Mouse (Mus musculus) G1E (cell line): Measurements from ENCODE around the gene Tspo2. TPM values are rescaled to one million over a fixed set of nuclear protein-coding genes. Genes with fewer than 3 reads are reported as not detected.

ENCODE experiments used
- ATAC-seq: 2 replicates; pipeline ENCODE4 v1.8.0; 2016; ENCODE audit warnings: mild to moderate bottlenecking; ENCODE audit not compliant: insufficient number of reproducible peaks, poor library complexity, low FRiP score, severe bottlenecking; ENCODE audit errors: extremely low read depth
- DNase-seq: peaks from one replicate; pipeline ENCODE4 v3.0.0; 2012; ENCODE audit warnings: low spot score
- H3K27me3 ChIP-seq: 2 replicates; pipeline ENCODE4 v1.6.1; 2012; ENCODE audit warnings: mild to moderate bottlenecking, low read length, inconsistent platforms; ENCODE audit not compliant: insufficient read depth
- H3K36me3 ChIP-seq: replicated peaks from 2 replicates; pipeline ENCODE3; 2012; ENCODE audit warnings: mild to moderate bottlenecking, inconsistent platforms
- H3K4me1 ChIP-seq: 2 replicates; pipeline ENCODE4 v1.6.1; 2012; ENCODE audit warnings: low read depth, low read length, inconsistent platforms, mixed read lengths; ENCODE audit not compliant: insufficient read depth
- H3K4me3 ChIP-seq: 2 replicates; pipeline ENCODE4 v1.5.1; 2012; ENCODE audit warnings: low read depth, mild to moderate bottlenecking, inconsistent platforms, low read length, moderate library complexity, mixed read lengths
- H3K9me3 ChIP-seq: replicated peaks from 2 replicates; pipeline ENCODE4 v1.6.1; 2012; ENCODE audit warnings: inconsistent platforms
- CTCF ChIP-seq: IDR thresholded peaks from 2 replicates; pipeline ENCODE4 v1.5.1; 2012; ENCODE audit warnings: low read depth, low read length, inconsistent platforms, mixed read lengths
- GATA1 ChIP-seq: IDR thresholded peaks from 2 replicates; pipeline ENCODE4 v1.6.1; 2012; ENCODE audit warnings: borderline replicate concordance, low read length, inconsistent platforms, mixed read lengths
- GATA2 ChIP-seq: IDR thresholded peaks from 2 replicates; pipeline ENCODE4 v1.6.1; 2012; ENCODE audit warnings: low read depth, low read length, inconsistent platforms, borderline replicate concordance
- POLR2AphosphoS5 ChIP-seq: IDR thresholded peaks from 2 replicates; pipeline ENCODE4 v1.6.1; 2012; ENCODE audit warnings: low read depth, low read length, inconsistent platforms; ENCODE audit not compliant: insufficient replicate concordance
- TAL1 ChIP-seq: conservative IDR thresholded peaks from 2 replicates; pipeline ENCODE4 v1.6.1; 2012; ENCODE audit warnings: low read depth, low read length, inconsistent platforms, mixed read lengths
- polyA plus RNA-seq: library from polyadenylated mRNA; stranded (reverse); fragments of >175 nt; gene quantifications from 2 replicates; pipeline ENCODE4 v1.2.3, GENCODE M21; 2012
- total RNA-seq, 2 experiments: library from RNA; stranded (forward) in 1 of 2; stranded (reverse) in 1 of 2; fragments of 200-1000 nt in 1 of 2; fragments of >200 nt in 1 of 2; fragmentation: Nextera tagmentation in 1 of 2; gene quantifications; 2 replicates each; pipeline ENCODE4 v1.2.3; 2014 to 2017

Tspo2 gene
- total RNA-seq (2014; fragmentation: Nextera tagmentation) (84.5 and 99.5 TPM in 2 replicates), total RNA-seq (2017) (57.0 and 61.3 TPM in 2 replicates), polyA plus RNA-seq (23.0 and 47.5 TPM in 2 replicates)

DNA sequence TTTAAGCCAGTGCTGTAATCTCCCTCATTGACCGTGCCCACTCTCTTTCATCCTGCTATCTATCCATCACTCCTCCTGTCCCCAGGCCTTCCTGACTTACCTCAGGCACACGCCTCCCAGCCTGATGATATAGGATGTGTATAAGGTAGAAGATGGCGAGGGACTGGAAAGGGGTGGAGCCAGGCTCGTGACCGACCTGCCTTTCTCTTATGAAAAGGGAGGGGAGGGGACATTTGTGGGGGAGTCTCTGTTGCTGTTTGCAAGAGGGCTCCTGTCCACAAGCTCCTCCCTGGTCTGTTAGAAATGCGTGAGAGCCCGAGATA is at the start of gene Tspo2:
TSS of gene Tspo2 (minus strand) at position 170 of the 323 bp plus-strand sequence.
- Histone ChIP-seq H3K27me3 (no peaks in the 10 kb centered on the region), H3K9me3 (no peaks in the 10 kb centered on the region), H3K4me3 (peak within 1 kb of the TSS; percentile 76), H3K36me3 (peaks cover 41% of the 10 kb centered on the region), H3K4me1 (peaks cover 92% of the 10 kb centered on the region)
- DNase-seq (peak; percentile 84), ATAC-seq (peak; percentile 70)
- TF ChIP-seq POLR2AphosphoS5 (0 out of 2 replicates have a peak, but pooled peaks have one; percentile 1), GATA2 (no peak)

DNA sequence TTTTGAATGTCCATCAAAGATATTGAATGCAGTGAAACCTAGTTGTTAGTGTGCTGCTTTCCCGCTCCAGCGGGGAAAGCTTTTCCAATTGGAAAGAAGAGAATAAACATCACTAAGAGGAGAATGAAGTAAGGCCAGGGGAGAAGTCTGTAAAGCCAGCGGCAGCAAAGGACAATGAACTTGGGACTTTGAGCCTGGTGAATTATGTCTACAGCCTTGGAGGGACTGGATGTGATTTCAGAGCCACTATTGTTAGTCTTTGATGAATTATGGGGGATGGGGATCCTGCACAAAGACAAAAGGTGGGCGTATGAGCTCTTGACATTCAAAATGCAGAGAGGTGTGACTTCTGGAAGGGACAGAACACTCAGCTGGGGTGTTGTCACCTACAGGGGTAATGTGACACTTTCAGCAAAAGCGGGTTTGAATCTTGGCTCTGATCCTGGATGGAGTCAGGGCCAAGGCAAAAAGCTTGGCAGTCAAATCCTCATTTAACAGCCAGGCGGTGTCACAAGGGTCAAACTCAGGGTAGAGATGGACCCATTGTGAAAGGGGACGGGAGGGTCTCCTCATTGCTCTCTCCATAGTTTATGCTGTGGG is 49.6 kb upstream of the Tspo2 start:
- no peaks in the 10 kb centered on the region for H3K27me3 ChIP-seq
- H3K9me3 ChIP-seq = no peaks in the 10 kb centered on the region
- no peak overlapping the region for H3K4me3 ChIP-seq
- DNase-seq (no peak), ATAC-seq (no peak)
- H3K4me1 ChIP-seq = no peaks in the 10 kb centered on the region
- TF ChIP-seq POLR2AphosphoS5 (no peak), CTCF (no peak), GATA1 (no peak), TAL1 (no peak), GATA2 (no peak)
- no peaks in the 10 kb centered on the region for H3K36me3 ChIP-seq

DNA sequence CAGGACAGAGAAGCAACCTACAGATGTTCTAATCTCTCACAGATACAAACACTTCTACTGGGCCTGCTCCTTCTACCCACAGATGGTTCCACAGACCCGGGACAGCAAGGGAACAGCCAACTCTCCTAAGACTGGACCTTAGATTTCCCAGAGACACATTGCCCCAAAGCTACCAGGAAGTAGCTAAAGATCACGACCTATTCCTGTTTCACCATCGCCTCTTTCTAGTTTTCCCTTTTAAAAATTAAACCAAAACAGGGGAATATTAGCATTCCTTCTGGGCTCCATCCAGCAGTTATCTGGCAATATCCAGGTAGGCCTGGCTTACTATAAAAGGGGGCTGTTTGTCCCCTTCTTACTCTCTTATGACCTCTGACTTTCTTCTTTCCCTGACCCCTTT is 46.7 kb upstream of the Tspo2 start:
- Histone ChIP-seq H3K9me3 (no peaks in the 10 kb centered on the region), H3K27me3 (no peaks in the 10 kb centered on the region), H3K4me1 (no peaks in the 10 kb centered on the region), H3K4me3 (no peak overlapping the region), H3K36me3 (no peaks in the 10 kb centered on the region)
- TF ChIP-seq POLR2AphosphoS5 (no peak), GATA2 (no peak), CTCF (no peak), TAL1 (no peak)
- DNase-seq (no peak), ATAC-seq (no peak)

DNA sequence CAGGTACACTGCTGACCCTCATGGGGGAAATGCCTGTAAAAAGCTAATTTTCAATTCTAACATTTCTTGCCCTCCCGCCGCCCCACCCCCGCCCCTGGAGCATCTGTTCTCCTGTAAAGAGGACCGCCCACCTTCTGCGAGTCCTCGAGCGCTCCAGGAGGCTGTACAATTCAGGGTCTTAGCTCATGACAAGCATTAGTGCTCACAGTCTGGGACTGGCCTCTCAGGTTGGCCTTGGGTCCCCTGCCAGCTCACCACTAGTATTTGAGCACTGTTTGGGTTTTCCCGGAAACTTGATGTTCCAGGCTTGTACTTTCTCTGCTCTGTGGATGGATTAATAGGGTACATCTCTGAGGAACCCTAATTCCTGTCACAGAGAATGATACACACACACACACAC is 42.7 kb upstream of the Tspo2 start:
- no peak for TF ChIP-seq CTCF
- TF ChIP-seq GATA1 = no peak
- no peak for TF ChIP-seq POLR2AphosphoS5
- TF ChIP-seq TAL1 = no peak
- no peak for TF ChIP-seq GATA2
- Histone ChIP-seq H3K27me3 (peaks cover 2% of the 10 kb centered on the region; the same call in 1 of the 2 replicates), H3K4me1 (no peaks in the 10 kb centered on the region), H3K36me3 (no peaks in the 10 kb centered on the region), H3K4me3 (no peak overlapping the region), H3K9me3 (no peaks in the 10 kb centered on the region)
- ATAC-seq (no peak), DNase-seq (no peak)

DNA sequence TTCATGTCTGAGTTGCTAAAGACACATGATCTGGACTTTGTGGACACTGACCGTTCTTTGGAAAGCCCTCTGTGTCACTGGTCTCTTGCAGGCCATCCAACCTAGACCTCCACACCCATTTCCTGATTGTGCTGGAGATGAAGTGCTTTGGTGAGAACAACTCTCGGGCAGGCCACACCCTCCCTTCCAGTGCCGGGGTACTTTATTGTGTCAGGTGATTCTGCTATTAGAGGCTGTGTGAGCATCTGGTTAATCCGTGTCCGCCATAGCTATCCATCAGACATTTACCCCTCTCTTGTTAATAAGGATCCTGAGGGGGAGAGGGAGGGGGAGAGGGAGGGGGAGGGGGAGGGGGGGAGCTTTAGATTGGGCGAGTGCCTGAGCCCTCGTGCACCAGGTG is 42.3 kb upstream of the Tspo2 start:
- TF ChIP-seq TAL1 (no peak), CTCF (no peak), GATA1 (no peak), GATA2 (no peak), POLR2AphosphoS5 (no peak)
- no peak for DNase-seq
- Histone ChIP-seq H3K36me3 (no peaks in the 10 kb centered on the region), H3K4me3 (no peak overlapping the region), H3K9me3 (no peaks in the 10 kb centered on the region), H3K4me1 (no peaks in the 10 kb centered on the region), H3K27me3 (peaks cover 2% of the 10 kb centered on the region; the same call in 1 of the 2 replicates)
- ATAC-seq = no peak

DNA sequence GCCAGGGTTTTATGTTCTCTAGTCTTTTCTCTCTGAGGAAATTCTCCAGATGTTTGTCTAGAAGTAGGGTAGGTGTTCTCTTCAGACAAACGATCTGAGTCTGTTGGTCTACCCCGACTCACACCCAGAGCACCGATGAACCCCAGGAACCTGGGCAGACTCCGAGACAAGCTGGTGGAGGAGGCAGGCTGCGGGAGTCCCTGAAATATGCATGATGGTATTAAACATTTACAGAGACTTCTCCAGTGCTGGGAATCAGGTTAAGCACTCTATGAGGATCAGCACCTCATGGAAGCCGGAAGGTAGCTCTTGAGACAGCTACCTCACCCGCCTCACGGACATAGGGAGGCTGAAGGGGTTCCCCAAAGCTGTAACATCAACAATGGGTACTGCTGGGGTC is 41.3 kb upstream of the Tspo2 start:
- no peaks in the 10 kb centered on the region for H3K9me3 ChIP-seq
- H3K27me3 ChIP-seq = peaks cover 2% of the 10 kb centered on the region; the same call in 1 of the 2 replicates
- DNase-seq (no peak), ATAC-seq (no peak)
- no peak overlapping the region for H3K4me3 ChIP-seq
- no peak for TF ChIP-seq CTCF
- no peak for TF ChIP-seq POLR2AphosphoS5
- TF ChIP-seq GATA2 = no peak
- TF ChIP-seq TAL1 = no peak
- TF ChIP-seq GATA1 = no peak
- no peaks in the 10 kb centered on the region for H3K36me3 ChIP-seq
- H3K4me1 ChIP-seq = no peaks in the 10 kb centered on the region

DNA sequence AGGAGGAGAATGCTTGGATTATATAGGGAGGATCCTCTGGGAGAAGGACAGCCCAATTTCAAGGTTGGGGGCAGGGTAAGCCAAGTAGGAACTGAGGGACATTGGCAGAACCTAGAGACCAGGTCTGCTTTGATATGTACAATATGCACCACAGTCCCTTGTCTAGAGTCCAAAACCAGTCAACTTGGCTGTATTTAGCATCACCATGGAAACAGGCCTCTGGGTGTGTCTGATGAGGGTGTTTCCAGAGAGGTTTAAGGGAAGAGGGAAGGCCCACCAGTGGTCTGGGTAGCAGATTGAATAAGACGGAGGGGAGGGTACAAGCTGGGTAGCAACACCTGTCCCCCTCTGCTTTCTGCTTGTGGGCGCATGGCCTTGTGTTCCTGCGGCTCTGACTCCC is 38.1 kb upstream of the Tspo2 start:
- no peaks in the 10 kb centered on the region for H3K36me3 ChIP-seq
- no peak for ATAC-seq
- no peak for TF ChIP-seq TAL1
- TF ChIP-seq POLR2AphosphoS5 = no peak
- TF ChIP-seq GATA2 = no peak
- TF ChIP-seq GATA1 = no peak
- TF ChIP-seq CTCF = no peak
- H3K27me3 ChIP-seq = peaks cover 2% of the 10 kb centered on the region; the same call in 1 of the 2 replicates
- no peak overlapping the region for H3K4me3 ChIP-seq
- H3K9me3 ChIP-seq = no peaks in the 10 kb centered on the region
- no peak for DNase-seq
- H3K4me1 ChIP-seq = no peaks in the 10 kb centered on the region
